Comparison of ENCODE assay signal across 10 mouse cellular contexts in the genomic region with DNA sequence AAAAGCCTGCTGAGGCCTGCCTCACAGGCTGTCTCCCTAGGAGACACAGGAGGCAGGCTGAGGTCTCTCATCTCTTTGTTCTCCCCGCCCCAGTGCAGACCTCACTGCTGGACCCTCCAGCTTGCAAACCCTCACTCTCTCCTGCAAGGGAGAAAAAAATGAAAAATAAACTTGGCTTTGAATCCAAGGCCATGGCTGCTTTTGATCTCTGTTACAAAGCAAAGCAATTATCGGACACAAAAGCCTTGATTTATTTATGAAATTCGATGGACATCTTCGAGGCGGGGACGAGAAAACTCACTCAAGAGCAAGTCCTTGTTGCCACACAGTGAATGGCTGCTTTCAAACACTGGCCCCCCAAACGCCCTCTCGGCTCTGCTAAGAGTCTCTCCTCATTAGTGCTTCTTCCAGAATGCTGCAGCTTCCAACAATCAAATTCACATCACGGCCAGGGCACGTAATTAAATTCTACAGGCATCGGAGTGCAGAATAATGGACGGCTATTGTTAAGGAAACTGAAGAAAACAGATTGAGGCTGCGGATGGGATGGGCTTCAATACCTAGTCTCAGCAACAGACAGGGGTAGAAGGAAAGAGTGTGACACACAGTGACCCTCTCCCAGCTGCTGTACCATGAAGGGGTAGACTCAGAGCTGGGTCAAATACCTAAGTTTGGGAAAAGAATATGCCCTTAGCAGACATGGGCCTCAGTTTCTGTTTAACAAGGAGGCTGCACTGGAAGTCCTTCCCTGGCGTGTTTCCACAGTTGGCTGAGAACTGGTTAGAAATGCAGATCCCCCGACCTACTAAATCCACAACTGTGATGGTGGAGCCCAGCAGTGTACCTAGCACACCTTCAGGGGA.
DNase-seq lines count a peak whose midpoint lies in the region; ATAC-seq lines count a peak whose summit lies in the region.
"Had no signal": no experiment of that assay in that cellular context is flagged by ENCODE, and none has a peak within 500 bp of the region (broad histone marks: within the 10 kb centered on the region; RNA-seq: fewer than 3 reads in every experiment).

No protein-coding gene starts in this region.

- no peak overlapping the region for H3K4me3 ChIP-seq in hindbrain, embryonic 13.5 days
- H3K4me3 ChIP-seq in midbrain, embryonic 16.5 days (ENCODE audit: low read depth, low read length) = no peak overlapping the region
- H3K4me3 ChIP-seq: heart, embryonic 15.5 days had no signal

- H3K4me1 ChIP-seq in hindbrain, embryonic 13.5 days (replicated peaks) = peaks cover 64% of the 10 kb centered on the region
- H3K4me1 ChIP-seq in midbrain, embryonic 16.5 days (ENCODE audit: control insufficient read depth, insufficient read depth, low read length) = peaks cover 48% of the 10 kb centered on the region
- H3K4me1 ChIP-seq: heart, embryonic 15.5 days had no signal

- no peaks in the 10 kb centered on the region for H3K27me3 ChIP-seq in hindbrain, embryonic 13.5 days
- no peaks in the 10 kb centered on the region for H3K27me3 ChIP-seq in midbrain, embryonic 16.5 days (ENCODE audit: control insufficient read depth, insufficient read depth, low read depth, low read length)
- H3K27me3 ChIP-seq: heart, embryonic 15.5 days had no signal

- peaks cover 8% of the 10 kb centered on the region; the same call in 1 of the 2 replicates for H3K36me3 ChIP-seq in hindbrain, embryonic 13.5 days
- no peaks in the 10 kb centered on the region for H3K36me3 ChIP-seq in midbrain, embryonic 16.5 days (ENCODE audit: control insufficient read depth, insufficient read depth, low read length)
- H3K36me3 ChIP-seq: heart, embryonic 15.5 days had no signal

- peak; percentile 23 to 40 for DNase-seq in cerebellum, postnatal 25 days
- no peak for DNase-seq in cerebellum, adult 18-20 months
- peak; percentile 72 for DNase-seq in embryo, embryonic 10 days (ENCODE audit: low spot score)
- no peak for DNase-seq in cerebellum, adult 9-11 months
- no peak for DNase-seq in cerebellum, postnatal 36 days
- no peak for DNase-seq in T-cell, adult 2 months (ENCODE audit: low spot score)

- peak; percentile 74 for ATAC-seq in hindbrain, embryonic 13.5 days (ENCODE audit: low FRiP score)
- peak; percentile 87 for ATAC-seq in midbrain, embryonic 16.5 days

- peak overlapping the region; percentile 95 for H3K27ac ChIP-seq in hindbrain, embryonic 13.5 days
- peak overlapping the region; percentile 90 for H3K27ac ChIP-seq in midbrain, embryonic 16.5 days (ENCODE audit: low read length)
- H3K27ac ChIP-seq: heart, embryonic 15.5 days; liver, embryonic 14.5 days had no signal

- H3K4me2 ChIP-seq in hindbrain, embryonic 13.5 days = peak overlapping the region; percentile 26
- peak overlapping the region; percentile 26 for H3K4me2 ChIP-seq in midbrain, embryonic 16.5 days (ENCODE audit: low read length)
- H3K4me2 ChIP-seq: heart, embryonic 15.5 days had no signal

- no peaks in the 10 kb centered on the region for H3K9me3 ChIP-seq in hindbrain, embryonic 13.5 days
- H3K9me3 ChIP-seq in midbrain, embryonic 16.5 days (replicated peaks; ENCODE audit: control insufficient read depth, low read length, poor library complexity, severe bottlenecking) = no peaks in the 10 kb centered on the region
- H3K9me3 ChIP-seq: heart, embryonic 15.5 days had no signal

- WGBS in hindbrain, embryonic 13.5 days = 7% methylated on average over 15 of the region's 15 CpGs
- 4% methylated on average over 15 of the region's 15 CpGs for WGBS in midbrain, embryonic 16.5 days

- H3K9ac ChIP-seq in hindbrain, embryonic 13.5 days = peak overlapping the region; percentile 54
- peak overlapping the region; percentile 33 for H3K9ac ChIP-seq in midbrain, embryonic 16.5 days (ENCODE audit: low read depth, low read length)
- H3K9ac ChIP-seq: heart, embryonic 15.5 days; liver, embryonic 14.5 days had no signal

Comparison
In these comparisons a context has a peak if more than half of its experiments do, and no peak if none do; other contexts are left out.
1. DNase-seq: peak in cerebellum, postnatal 25 days (2 of 2) and embryo, embryonic 10 days (single experiment); none in cerebellum, adult 18-20 months (0 of 2), cerebellum, adult 9-11 months (single experiment), cerebellum, postnatal 36 days (0 of 2) and T-cell, adult 2 months (single experiment).